Mouse (Mus musculus) T-cell, adult 2 months (primary cell): ENCODE measurements around the gene Ccl24.
A peak's percentile ranks its signal among the peaks of the same experiment; 100 is the strongest.

Experiments used
- DNase-seq: peaks from one replicate; pipeline ENCODE4 v3.0.0; 2022; ENCODE audit warnings: low spot score

Gene Ccl24

GRCm38 (mm10) chr5:135544865-135545797 lies 27.7 kb downstream of the Ccl24 start, which contains the start of gene Hip1:
Hip1 (minus strand) TSS chr5:135545120.
- DNase-seq = peak; percentile 97

- no peak for DNase-seq
Measured at GRCm38 (mm10) chr5:135544032-135544558, 28.8 kb downstream of the Ccl24 start.

GRCm38 (mm10) chr5:135537794-135538214 lies 35.0 kb downstream of the Ccl24 start:
- peak; percentile 45 for DNase-seq

- peak; percentile 65 for DNase-seq
Measured at GRCm38 (mm10) chr5:135537326-135537725, 35.5 kb downstream of the Ccl24 start.

- DNase-seq = no peak
Measured at GRCm38 (mm10) chr5:135535867-135536266, 37.0 kb downstream of the Ccl24 start.

GRCm38 (mm10) chr5:135533431-135533830 lies 39.4 kb downstream of the Ccl24 start:
- DNase-seq = no peak

GRCm38 (mm10) chr5:135531306-135531845 lies 41.5 kb downstream of the Ccl24 start:
- DNase-seq = no peak

GRCm38 (mm10) chr5:135529964-135530363 lies 42.9 kb downstream of the Ccl24 start:
- DNase-seq = no peak

- DNase-seq = no peak
Measured at GRCm38 (mm10) chr5:135529310-135529709, 43.5 kb downstream of the Ccl24 start.

- no peak for DNase-seq
Measured at GRCm38 (mm10) chr5:135527986-135528385, 44.9 kb downstream of the Ccl24 start.

GRCm38 (mm10) chr5:135524660-135525560 lies 47.9 kb downstream of the Ccl24 start:
- DNase-seq = no peak

- DNase-seq = no peak
Measured at GRCm38 (mm10) chr5:135524087-135524486, 48.8 kb downstream of the Ccl24 start.

- no peak for DNase-seq
Measured at GRCm38 (mm10) chr5:135522111-135522722, 50.6 kb downstream of the Ccl24 start.
